21 mouse cellular contexts compared by ENCODE assay signal in genomic region chr5:141940636-141941035, GRCm38 (mm10).
DNase-seq lines count a peak whose midpoint lies in the region; ATAC-seq and TF ChIP-seq lines count a peak whose summit lies in the region.
"Had no signal": no experiment of that assay in that cellular context is flagged by ENCODE, and none has a peak within 500 bp of the region (broad histone marks: within the 10 kb centered on the region; RNA-seq: fewer than 3 reads in every experiment).

No protein-coding gene starts in this region.

- no peaks in the 10 kb centered on the region for H3K27me3 ChIP-seq in lung, postnatal 0 days (replicated peaks; ENCODE audit: insufficient read depth, low read length)
- H3K27me3 ChIP-seq: hindbrain, embryonic 12.5 days; hindbrain, embryonic 15.5 days had no signal

- WGBS in lung, postnatal 0 days, result 77% methylated on average over 8 of the region's 8 CpGs

- TF ChIP-seq EP300 in lung, postnatal 0 days (IDR thresholded peaks at IDR 0.05), result no peak

- ATAC-seq in lung, postnatal 0 days, result no peak
- ATAC-seq: CD4-positive, CD25-positive, alpha-beta regulatory T cell, adult 4 months; forebrain, embryonic 14.5 days; forebrain, postnatal 0 days had no signal

- TF ChIP-seq CTCF in lung, postnatal 0 days (IDR thresholded peaks at IDR 0.05), result no peak

- H3K27ac ChIP-seq in lung, postnatal 0 days (ENCODE audit: low read length), result no peak overlapping the region
- H3K27ac ChIP-seq: forebrain, embryonic 10.5 days; gastrocnemius, adult 2 months; hindbrain, embryonic 12.5 days; hindbrain, embryonic 15.5 days had no signal

- no peaks in the 10 kb centered on the region for H3K4me1 ChIP-seq in lung, postnatal 0 days (ENCODE audit: insufficient read depth, low read depth, low read length)
- H3K4me1 ChIP-seq: forebrain, embryonic 10.5 days; hindbrain, embryonic 12.5 days; hindbrain, embryonic 15.5 days had no signal

- DNase-seq in lung, adult 18-20 months, result peak; percentile 9 to 22
- DNase-seq in lung, postnatal 0 days (ENCODE audit: low spot score), result no peak
- peak; percentile 15 for DNase-seq in lung, postnatal 14 days
- peak; percentile 72 for DNase-seq in retina, embryonic 14.5 days (ENCODE audit: low spot score)
- DNase-seq in left cerebral cortex, adult 18-20 months (ENCODE audit: low spot score in 2 of 2), result no peak
- no peak for DNase-seq in B cell, adult 2 months
- DNase-seq: adrenal gland, postnatal 10 days; adrenal gland, postnatal 36 days; cerebellum, adult 18-20 months; cerebellum, adult 9-10 months; cerebellum, postnatal 14 days; forebrain, postnatal 0 days; gastrocnemius, adult 2 months; gastrocnemius, postnatal 14 days; heart, adult 11 months had no signal

- no peaks in the 10 kb centered on the region for H3K9me3 ChIP-seq in lung, postnatal 0 days (ENCODE audit: low read length)
- H3K9me3 ChIP-seq: forebrain, embryonic 10.5 days; hindbrain, embryonic 12.5 days; hindbrain, embryonic 15.5 days had no signal

- H3K9ac ChIP-seq in lung, postnatal 0 days (replicated peaks; ENCODE audit: low read depth), result no peak overlapping the region
- H3K9ac ChIP-seq: forebrain, postnatal 0 days; hindbrain, embryonic 12.5 days; hindbrain, embryonic 15.5 days had no signal

- H3K36me3 ChIP-seq in lung, postnatal 0 days (ENCODE audit: insufficient read depth, low read length), result no peaks in the 10 kb centered on the region
- H3K36me3 ChIP-seq: forebrain, embryonic 10.5 days; hindbrain, embryonic 12.5 days; hindbrain, embryonic 15.5 days had no signal

- no peak overlapping the region for H3K4me3 ChIP-seq in lung, postnatal 0 days (ENCODE audit: low read depth, low read length)
- H3K4me3 ChIP-seq: forebrain, embryonic 10.5 days; gastrocnemius, adult 2 months; hindbrain, embryonic 12.5 days; hindbrain, embryonic 15.5 days had no signal

- H3K4me2 ChIP-seq in lung, postnatal 0 days (replicated peaks; ENCODE audit: low read depth, low read length), result no peak overlapping the region
- H3K4me2 ChIP-seq: heart, embryonic 11.5 days; hindbrain, embryonic 12.5 days; hindbrain, embryonic 15.5 days had no signal

Comparison
In these comparisons a context has a peak if more than half of its experiments do, and no peak if none do; other contexts are left out.
1. DNase-seq: peak in lung, adult 18-20 months (2 of 2), lung, postnatal 14 days (single experiment) and retina, embryonic 14.5 days (single experiment); none in lung, postnatal 0 days (single experiment), left cerebral cortex, adult 18-20 months (0 of 2) and B cell, adult 2 months (0 of 2).